Mouse (Mus musculus): Measurements from ENCODE around the gene Cldn5.

The Cldn5 gene

GRCm38 (mm10) chr16:18776556-18777100 lies at the start of gene Cldn5:
TSS of gene Cldn5 (plus strand) at chr16:18776847.
- DNase-seq: no peak

- DNase-seq: no peak
Measured at GRCm38 (mm10) chr16:18727536-18728499, 48.8 kb upstream of the Cldn5 start.

GRCm38 (mm10) chr16:18729185-18729584 lies 47.5 kb upstream of the Cldn5 start:
- no peak for DNase-seq

- no peak for DNase-seq
Measured at GRCm38 (mm10) chr16:18730640-18731039, 46.0 kb upstream of the Cldn5 start.

GRCm38 (mm10) chr16:18733100-18733956 lies 43.3 kb upstream of the Cldn5 start:
- no peak for DNase-seq

GRCm38 (mm10) chr16:18738303-18738702 lies 38.3 kb upstream of the Cldn5 start:
- DNase-seq: no peak

GRCm38 (mm10) chr16:18746268-18747122 lies 30.2 kb upstream of the Cldn5 start:
- no peak for DNase-seq

- no peak for DNase-seq
Measured at GRCm38 (mm10) chr16:18751101-18751500, 25.5 kb upstream of the Cldn5 start.

- no peak for DNase-seq
Measured at GRCm38 (mm10) chr16:18751885-18752499, 24.7 kb upstream of the Cldn5 start.

- DNase-seq: no peak
Measured at GRCm38 (mm10) chr16:18761734-18762133, 14.9 kb upstream of the Cldn5 start.

- no peak for DNase-seq
Measured at GRCm38 (mm10) chr16:18762960-18763359, 13.7 kb upstream of the Cldn5 start.

- no peak for DNase-seq
Measured at GRCm38 (mm10) chr16:18766390-18766789, 10.3 kb upstream of the Cldn5 start.

GRCm38 (mm10) chr16:18769501-18769900 lies 7.1 kb upstream of the Cldn5 start:
- DNase-seq: no peak

GRCm38 (mm10) chr16:18773936-18774335 lies 2.7 kb upstream of the Cldn5 start:
- no peak for DNase-seq

GRCm38 (mm10) chr16:18775621-18776555 lies 759 bp upstream of the Cldn5 start:
- DNase-seq: no peak

- no peak for DNase-seq
Measured at GRCm38 (mm10) chr16:18777101-18778080, 744 bp downstream of the Cldn5 start.

- no peak for DNase-seq
Measured at GRCm38 (mm10) chr16:18778461-18778860, 1.8 kb downstream of the Cldn5 start.

- DNase-seq: no peak
Measured at GRCm38 (mm10) chr16:18781810-18782209, 5.2 kb downstream of the Cldn5 start.

- DNase-seq: no peak
Measured at GRCm38 (mm10) chr16:18785025-18785424, 8.4 kb downstream of the Cldn5 start.

Data from right cerebral cortex, postnatal 25 days (tissue).